Mouse (Mus musculus): Measurements from ENCODE around the gene Coq8b.

The Coq8b gene

DNA sequence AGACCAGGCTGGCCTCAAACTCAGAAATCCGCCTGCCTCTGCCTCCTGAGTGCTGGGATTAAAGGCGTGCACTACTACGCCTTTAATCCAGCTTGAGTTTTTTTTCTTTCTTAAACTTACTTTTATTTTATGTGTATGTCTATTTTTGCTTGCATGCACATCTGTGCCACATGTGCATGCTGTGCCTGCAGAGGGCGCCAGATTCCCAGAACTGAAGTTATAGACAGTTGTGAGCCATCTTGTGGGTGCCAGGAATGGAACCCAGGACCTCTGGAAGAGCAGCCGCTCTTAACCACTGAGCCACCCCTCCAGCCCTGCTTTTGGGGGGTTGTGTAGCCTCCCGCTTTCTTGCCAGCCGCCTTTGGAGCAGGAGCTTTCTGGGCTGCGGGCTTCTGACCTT is 38.6 kb downstream of the Coq8b start:
- DNase-seq (ENCODE audit: low spot score in 2 of 2): no peak

DNA sequence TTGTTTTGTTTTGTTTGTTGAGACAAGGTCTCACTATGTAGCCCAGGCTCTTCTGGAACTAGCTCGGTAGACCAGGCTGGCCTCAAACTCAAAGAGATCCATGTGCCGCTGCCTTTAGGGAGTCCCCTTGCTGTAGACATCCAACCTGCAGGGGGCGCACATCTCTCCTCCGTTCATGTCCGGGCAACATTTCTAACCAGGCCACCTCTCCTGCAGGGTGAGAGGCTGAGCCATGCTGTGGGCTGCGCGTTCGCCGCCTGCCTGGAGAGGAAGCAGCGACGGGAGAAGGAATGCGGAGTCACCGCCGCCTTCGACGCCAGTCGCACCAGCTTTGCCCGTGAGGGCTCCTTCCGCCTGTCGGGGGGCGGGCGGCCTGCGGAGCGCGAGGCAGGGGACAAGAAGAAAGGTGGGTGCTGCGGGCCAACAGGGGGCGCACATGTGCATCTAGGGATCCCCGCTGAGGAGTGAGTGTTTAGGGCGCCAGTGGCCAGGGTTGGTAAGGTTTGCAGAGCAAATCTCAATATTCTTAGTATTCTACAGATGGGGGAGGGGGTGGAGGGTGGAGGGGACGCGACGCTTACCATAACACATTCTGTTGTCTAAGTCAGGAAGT is 41.0 kb downstream of the Coq8b start:
- no peak for DNase-seq (ENCODE audit: low spot score in 2 of 2)

DNA sequence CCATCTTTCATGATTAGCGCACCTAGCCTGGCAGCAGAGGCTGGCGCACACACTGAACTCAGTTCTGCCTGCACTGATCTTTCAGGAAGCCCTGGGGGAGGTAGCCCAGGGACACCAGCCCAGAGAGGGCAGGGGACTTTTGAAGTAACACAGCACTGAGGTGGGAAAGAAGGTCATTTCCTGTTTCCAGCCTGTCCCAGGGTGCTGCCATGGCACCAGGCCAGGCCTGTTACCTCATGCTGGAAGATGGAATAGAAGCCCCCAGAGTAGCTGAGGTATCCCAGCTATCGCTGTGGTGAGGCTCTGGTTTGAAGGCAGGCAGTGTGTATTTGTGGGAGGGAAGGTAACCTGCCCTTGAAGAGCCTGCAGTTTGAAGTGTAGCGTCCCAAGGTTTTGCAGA is 42.1 kb downstream of the Coq8b start:
- DNase-seq (ENCODE audit: low spot score in 2 of 2): no peak

DNA sequence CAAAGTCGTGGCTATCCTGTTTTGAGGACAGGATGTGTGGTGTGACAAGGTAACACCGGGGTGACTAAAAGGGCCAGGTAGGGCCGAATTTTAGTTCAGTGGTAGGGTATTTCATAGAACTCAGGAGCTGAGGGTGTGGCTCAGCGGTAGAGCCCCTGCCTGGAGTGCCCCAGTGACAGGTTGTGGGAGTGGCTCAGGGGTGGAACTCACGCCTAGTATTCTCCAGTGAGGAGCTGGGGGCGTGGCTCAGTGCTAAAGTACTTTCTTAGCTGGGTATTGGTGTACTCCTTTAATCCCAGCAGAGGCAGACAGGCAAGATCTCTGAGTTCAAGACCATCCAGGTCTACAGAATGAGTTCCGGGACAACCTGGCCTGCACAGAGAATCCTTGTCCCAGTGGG is 43.2 kb downstream of the Coq8b start:
- DNase-seq (ENCODE audit: low spot score in 2 of 2): no peak

DNA sequence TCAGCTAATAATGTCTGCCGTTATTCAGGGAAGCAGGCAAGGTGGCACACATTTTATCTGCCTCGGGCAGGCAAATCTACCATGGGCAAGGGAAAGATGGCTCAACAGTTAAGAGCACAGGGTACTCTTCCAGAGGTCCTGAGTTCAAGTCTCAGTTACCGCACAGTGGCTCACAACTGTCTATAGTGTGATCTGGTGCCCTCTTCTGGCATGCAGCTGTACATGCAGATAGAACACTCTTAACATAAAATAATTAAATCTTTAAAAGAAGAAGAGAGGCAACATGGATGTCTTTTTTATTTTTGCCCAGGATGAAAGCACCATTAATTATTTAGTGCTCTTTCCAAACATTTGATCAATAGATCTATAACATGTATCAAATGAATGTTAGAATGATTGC is 44.4 kb downstream of the Coq8b start:
- no peak for DNase-seq (ENCODE audit: low spot score in 2 of 2)

DNA sequence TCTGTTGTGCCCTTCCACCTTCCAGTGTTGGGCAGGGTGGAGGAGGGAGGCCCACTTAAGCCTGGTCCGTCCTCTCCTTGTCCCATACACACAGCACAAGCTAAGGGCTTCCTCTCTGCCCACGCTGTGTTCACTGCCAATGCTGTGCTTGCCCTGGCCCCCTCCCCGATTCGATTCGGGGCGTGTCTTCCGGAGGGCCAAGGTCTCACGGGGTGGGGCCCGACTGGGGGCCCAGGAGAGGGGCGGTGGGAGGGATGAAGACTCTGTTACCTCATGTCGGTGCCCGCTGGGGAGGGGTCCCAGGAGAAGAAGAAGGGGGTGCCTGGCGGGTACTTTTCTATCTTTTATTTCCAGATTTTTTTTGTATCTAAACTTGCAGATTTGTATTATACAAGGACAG is 48.9 kb downstream of the Coq8b start:
- no peak for DNase-seq (ENCODE audit: low spot score in 2 of 2)

DNA sequence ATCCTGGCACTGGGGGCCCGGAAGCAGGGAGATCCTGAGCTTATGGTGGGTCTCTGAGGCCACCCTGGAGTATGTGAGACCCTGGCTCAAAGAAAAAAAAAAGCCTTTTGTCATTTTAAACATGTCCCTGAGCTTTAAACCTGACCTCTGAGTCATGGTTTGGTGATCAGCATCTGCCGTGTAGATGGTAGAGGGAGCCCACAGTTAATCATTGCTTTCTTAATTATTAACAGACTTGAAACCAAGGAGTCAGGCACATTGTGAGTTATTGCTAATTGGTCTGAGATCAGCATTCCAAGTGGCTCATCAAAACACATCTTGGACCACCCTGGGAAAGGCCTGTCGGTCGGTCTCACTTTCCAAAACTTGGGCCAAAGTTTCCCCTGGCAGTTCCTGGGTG is 49.4 kb downstream of the Coq8b start:
- no peak for DNase-seq (ENCODE audit: low spot score in 2 of 2)

DNA sequence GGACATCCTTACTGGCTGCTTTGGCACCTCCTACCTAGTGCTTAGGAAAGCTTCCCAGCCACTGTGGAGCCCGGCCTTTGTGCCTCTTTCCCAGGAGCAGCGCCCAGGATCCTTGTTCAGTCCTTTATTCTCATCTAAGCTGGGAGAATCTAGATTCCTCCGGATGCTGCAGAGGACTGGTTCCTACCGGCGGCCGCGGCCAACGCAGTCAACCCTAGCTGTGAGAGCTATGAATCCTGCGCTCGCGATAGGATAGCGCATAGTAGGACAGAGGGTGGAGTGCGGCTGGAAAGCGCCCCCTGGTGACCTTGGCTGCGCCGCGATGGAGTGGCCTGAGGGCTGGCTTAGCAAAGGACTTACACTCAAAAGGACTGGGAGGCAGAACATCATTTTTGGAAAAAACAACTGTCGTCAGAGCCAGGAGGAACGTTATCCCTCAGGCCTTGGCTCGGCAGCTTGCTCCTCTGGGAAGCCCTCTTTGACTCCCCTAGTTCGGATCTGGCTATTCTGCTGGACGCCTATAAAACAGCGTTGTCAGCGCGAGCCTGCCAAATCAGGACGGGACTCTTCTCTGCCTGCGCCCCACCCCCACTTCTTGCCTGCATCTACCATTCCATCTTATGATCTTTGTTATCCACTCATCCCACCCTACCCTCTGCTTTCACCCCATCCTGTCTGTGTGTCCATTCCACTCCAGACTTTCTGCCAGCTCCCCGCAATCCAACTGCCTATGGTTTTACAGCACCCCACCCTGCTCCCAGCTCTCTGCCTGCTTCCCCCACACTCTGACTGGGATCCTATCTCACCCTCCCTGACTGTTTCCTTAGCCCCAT is 52.3 kb downstream of the Coq8b start:
- no peak for DNase-seq (ENCODE audit: low spot score in 2 of 2)

DNA sequence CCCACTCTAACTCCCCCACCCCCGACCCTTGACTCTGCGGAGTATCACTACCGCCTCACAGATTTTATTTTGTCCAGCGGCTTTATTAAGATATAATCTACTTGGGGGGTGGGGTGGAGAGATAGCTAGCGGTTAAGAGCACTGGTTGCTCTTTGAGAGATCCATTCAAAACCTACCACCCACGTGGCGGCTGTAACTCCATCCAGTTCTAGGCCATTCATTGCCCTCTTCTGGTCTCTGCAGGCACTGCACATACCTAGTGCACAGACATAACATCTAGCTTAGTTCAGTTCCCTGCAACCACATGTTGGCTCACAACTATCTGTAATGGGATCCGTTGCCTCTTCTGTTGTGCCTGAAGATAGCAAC is 52.9 kb downstream of the Coq8b start:
- peak; percentile 60 to 68 for DNase-seq (ENCODE audit: low spot score in 2 of 2)

DNA sequence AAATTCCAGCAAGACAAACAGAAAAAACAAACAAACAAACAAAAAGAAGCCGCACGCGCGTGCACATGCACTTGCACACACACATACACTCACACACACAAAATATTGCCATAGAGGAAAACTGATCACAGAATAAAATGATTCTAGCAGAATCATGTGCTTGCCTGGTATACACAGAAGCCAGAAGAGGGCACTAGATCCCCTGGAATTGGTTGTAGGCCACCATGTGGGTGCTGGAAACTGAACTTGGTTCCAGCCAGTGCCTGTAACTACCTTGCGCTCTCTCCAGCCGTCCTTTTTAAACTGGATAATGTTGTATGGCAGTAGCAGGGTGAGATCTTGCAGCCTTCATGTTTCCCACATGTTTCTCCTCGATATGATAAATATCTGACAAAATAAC is 55.9 kb downstream of the Coq8b start:
- DNase-seq (ENCODE audit: low spot score in 2 of 2): no peak

DNA sequence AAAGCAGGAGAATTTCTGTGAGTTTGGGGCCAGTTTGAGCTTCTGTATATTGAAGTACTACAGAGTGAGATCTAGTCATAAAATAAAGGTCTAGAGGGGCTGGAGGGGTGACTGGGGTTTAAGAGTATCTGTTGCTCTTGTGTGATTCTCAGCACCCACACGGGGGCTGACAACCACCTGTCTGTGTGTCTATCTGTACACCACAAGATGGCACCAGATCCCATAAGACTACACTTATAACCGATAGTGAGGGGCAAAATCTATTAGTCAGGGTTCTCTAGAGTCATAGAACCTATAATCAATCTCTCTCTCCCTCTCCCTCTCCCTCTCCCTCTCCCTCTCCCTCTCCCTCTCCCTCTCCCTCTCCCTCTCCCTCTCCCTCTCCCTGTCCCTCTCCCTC is 57.7 kb downstream of the Coq8b start:
- no peak for DNase-seq (ENCODE audit: low spot score in 2 of 2)

DNA sequence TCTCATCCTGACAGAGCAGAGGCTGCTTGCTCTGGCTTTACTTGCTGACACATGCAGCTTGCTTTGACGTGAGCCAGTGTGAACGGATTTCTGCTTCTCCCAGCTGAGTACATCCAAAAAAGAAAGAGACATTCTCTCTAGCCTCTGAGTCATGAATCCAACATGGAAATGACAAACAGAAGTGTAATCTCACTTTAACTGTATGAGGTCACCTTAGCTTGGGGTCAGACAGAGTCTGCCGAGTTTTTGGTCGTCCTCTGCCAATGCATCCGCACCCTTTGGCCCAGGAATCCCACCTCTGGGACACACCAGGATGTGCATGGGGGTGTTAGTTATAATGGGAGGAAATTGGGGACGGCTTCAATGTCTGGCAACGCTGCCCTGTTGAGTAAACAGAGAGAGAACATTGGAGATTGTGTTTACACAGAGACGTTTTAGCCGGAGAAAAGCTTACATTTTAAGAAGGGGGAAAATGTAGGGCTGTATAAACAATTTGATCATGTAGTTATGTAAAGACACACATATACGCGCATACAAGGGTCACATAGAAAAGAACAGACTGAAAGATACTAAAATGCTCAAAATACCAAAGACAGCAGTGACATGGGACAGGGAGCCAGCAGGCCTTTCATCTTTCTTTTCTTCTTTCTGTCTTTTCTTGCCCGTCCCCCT is 59.1 kb downstream of the Coq8b start:
- DNase-seq (ENCODE audit: low spot score in 2 of 2): no peak

DNA sequence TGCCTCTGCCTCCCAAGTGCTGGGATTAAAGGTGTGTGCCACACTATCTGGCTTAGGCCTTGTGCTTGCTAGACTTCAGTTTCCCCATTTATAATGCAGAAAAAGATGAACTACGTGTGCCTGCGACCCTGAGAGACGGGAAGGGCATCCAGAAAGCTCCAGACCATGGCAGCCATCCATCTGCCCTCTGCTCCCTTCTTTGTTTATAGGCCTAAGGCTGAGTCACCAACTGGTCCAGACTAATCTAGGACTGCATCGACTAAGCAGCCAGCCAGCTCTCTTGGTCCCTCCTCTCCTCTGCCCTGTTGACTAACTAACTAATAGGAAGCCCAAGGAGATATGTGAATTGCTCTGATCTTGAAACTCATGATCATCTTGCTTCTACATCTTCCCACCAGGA is 63.1 kb downstream of the Coq8b start:
- no peak for DNase-seq (ENCODE audit: low spot score in 2 of 2)

DNA sequence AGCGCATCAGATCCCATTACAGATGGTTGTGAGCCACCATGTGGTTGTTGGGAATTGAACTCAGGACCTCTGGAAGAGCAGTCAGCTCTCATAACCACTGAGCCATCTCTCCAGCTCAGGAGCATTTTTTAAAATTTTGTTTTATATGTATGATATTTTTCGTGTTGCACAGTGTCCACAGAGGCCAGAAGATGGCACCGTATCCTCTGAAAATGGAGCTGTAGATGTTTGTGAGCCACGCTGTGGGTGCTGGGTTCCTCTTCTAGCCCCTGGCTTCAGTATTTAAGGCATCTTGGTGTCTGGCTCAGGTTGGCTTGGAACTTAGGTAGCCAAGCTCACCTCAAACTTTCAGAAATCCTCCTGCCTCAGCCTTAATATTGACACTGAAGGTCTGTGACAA is 63.7 kb downstream of the Coq8b start:
- no peak for DNase-seq (ENCODE audit: low spot score in 2 of 2)

DNA sequence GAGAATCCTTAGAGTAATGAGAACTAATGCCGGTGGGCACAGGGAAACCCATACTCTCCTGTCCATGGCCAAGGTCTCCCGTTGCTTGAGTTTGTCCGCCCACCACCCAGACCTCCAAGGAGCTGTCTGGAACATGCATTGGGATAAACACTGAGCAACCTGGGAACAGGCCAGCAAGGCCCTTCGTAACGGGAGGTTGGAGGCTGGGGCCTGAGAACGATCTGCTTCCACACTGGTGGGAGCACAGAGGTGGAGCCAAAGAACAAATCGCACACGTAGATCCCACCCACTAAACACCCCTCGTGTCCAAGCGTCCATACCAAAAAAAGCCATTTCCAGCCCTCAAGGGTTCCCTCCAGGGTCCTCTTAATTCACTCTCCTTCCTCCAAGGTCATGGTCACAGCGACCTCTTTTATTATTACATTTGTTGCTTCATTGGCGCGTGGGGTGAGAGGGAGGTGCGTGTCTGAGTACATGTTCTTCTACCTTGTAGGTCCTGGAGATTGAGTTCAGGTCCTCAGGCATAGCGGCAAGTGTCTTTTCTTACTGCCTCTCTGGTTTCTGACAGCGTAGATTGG is 65.3 kb downstream of the Coq8b start:
- no peak for DNase-seq (ENCODE audit: low spot score in 2 of 2)

DNA sequence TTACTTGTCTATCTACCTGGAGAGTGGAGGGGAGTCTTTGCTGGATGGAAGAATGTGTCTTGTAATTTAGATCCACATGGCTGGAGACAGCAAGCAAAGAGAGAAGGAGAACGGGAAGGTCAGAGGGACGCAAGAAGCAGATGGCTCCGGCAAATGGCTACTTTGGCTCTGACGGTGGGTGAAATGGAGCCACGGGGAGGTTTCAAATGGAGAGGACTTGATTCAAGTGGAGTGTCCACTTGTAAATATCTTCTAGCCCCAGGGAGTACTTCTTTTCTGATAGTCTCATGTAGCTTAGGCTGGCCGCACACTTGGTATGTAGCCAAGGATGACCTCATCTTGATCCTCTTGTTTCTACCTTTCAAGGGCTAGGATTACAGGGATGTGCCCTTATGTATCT is 66.0 kb downstream of the Coq8b start:
- no peak for DNase-seq (ENCODE audit: low spot score in 2 of 2)

DNA sequence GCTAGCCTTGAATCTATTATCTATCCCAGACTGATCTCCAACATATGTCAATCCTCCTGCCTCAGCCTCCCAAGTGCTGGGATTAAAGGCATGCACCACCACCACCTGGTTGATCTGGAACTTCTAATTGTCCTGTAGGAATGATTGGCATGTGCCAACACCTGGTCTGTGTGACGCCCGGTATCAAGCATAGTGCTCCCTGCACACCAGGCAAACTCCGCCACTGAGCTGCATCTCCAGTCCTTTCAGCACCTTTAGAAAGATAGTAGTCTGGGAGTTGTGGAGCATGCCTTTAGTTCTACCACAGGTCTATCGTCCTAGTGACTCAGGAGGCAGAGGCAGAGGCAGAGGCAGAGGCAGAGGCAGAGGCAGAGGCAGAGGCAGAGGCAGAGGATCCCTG is 67.5 kb downstream of the Coq8b start:
- no peak for DNase-seq (ENCODE audit: low spot score in 2 of 2)

DNA sequence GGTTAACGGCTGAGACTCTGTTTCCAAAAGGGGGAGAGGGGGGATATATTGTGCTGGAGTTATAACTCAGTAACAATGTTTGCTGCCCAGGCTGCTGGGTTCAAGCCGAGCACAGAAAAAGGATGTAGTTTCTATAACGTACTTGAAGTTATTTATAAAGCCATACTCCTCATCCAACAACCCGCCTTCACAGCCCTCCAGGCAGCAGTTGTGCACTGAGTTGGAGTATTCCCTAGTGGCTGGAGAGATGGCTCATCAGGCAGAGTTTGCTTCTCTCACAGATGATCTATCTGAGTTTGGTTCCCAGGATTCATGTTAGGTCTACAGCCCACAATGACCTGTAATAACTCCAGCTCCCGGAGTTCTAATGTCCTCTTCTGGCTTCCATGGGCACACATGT is 68.0 kb downstream of the Coq8b start:
- DNase-seq (ENCODE audit: low spot score in 2 of 2): no peak

DNA sequence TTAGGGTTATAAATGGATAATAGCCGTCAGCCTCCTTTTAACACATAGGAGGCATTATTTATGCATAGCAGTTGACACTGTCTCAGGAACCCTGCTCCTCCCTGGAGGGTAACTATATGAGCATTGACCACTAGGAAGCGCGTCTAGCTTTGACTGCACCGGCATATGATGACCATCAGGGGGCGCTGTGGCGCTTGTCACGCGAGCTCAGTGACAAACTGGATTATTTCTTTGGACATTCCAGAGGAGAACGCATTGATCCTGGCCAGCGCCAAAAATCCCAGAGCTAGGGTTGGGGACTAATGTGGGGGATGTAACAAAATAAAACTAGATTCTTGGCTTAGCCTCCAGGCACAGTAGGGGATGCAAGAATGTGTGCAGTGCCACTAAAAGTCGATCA is 69.3 kb downstream of the Coq8b start:
- peak in 1 of 2 experiments; percentile 71 for DNase-seq (ENCODE audit: low spot score in 2 of 2)

DNA sequence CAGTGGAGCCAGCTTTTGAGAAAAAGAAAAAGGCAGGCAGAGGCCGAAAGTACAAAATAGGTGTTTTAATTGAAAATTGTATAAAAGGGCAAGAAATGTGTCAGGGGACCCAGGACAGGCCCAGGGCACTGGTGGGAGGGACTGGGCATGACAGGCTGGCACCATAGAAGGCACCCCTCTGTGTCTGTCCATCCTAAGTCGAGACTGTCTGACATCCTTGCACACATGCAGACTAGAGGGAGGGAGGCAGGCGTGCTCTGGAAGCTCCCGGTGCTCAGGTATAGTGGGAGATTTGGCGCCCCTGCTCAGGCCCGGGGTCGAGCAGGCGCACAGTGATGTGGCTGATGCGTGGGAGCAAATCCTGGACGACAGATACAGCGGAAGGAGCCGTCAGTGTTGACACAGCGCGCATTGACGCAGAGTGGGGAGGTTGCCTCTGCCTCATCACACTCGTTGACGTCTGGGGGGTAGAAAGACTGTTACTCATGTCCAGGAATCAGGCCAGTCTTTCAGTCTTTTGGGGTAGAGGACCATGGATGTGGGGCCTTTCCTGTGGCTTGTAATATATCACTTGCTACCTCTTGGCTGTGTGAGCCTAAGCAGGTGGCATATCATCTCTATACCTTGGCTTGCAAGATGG is 72.4 kb downstream of the Coq8b start:
- DNase-seq (ENCODE audit: low spot score in 2 of 2): no peak

DNA sequence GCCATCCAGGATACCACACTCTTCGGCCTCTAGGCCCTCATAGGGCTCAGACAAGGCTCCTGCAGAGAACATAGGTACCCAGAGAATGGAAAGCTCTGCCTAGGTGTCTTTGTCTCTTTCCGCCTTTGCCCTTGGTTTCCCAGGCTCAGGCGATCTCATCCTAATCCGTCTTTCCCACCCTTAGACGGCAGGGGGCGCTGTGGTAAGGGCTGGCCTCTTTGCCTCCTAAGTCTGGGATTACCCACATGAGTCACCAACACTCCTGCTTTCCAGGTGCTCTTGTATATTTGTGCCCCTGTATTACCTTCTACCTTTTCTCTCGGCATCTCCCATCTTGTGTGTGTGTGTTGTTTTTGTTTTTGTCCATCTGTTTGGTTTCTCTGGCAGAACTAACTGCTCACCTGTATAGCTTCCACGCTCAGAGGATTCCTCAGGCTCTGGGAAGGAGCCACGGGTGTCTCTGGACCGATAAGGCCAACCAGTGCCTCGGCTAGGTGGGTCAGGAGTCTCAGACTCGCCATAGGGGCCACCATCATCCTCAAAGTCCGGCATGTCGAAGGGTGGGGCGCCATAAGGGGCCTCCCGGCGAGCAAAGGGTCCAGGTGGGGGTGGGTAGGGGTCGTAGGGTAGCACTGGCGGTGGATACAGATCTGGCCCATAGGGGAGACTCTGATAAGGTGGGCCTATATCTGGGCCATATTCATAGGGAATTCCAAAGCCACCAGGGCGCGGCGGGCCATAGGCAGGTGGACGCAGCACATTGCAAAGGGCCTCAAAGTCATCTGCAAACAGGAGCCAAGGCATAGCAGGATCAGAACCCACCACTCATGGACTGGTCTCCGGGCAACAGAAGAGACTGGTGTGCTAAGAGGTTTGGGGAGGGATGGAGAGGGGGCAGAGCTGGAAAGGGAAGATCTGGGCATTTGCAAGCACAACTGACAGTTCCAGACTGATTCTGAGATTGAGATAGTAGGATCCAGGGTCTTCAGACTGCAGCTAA is 73.6 kb downstream of the Coq8b start:
- no peak for DNase-seq (ENCODE audit: low spot score in 2 of 2)

Measured in frontal cortex, postnatal 10 days (tissue).